Mouse (Mus musculus) embryonic fibroblast, embryonic 13.5 days (primary cell): ENCODE measurements around the gene Fam243. TPM values are rescaled to one million over a fixed set of nuclear protein-coding genes. Genes with fewer than 3 reads are reported as not detected.

Experiments used
- H3K27ac ChIP-seq: 2 replicates; pipeline ENCODE4 v1.5.1; 2012; ENCODE audit warnings: low read length, control low read depth, inconsistent platforms; ENCODE audit not compliant: insufficient read depth
- H3K4me1 ChIP-seq: 2 replicates; pipeline ENCODE4 v1.6.1; 2011; ENCODE audit warnings: low read length; ENCODE audit not compliant: control insufficient read depth, insufficient read depth
- H3K4me3 ChIP-seq: 2 replicates; pipeline ENCODE4 v1.5.1; 2011; ENCODE audit warnings: mild to moderate bottlenecking, control low read depth, low read length; ENCODE audit not compliant: insufficient read depth
- CTCF ChIP-seq: IDR thresholded peaks from 2 replicates; pipeline ENCODE4 v1.5.1; 2011; ENCODE audit warnings: mild to moderate bottlenecking, control low read depth, low read length, moderate library complexity, borderline replicate concordance; ENCODE audit not compliant: insufficient read depth
- POLR2A ChIP-seq: IDR thresholded peaks from 2 replicates; pipeline ENCODE4 v1.6.1; 2011; ENCODE audit warnings: low read depth, mild to moderate bottlenecking, control low read depth, low read length, moderate library complexity
- polyA plus RNA-seq: library from polyadenylated mRNA; stranded (reverse); fragments of >200 nt; gene quantifications from 2 replicates; pipeline ENCODE4 v1.2.4, GENCODE M21; 2011; ENCODE audit warnings: low read depth; ENCODE audit not compliant: missing spikeins, insufficient read length

The Fam243 gene
- polyA plus RNA-seq, 1 experiment: not detected

- TF ChIP-seq POLR2A (no peak), CTCF (no peak)
- H3K27ac ChIP-seq: no peak overlapping the region
- H3K4me3 ChIP-seq: peak overlapping the region; percentile 70
- H3K4me1 ChIP-seq: peaks cover 4% of the 10 kb centered on the region; the same call in 1 of the 2 replicates
Observed at GRCm38 (mm10) chr16:92301412-92301806, 19.8 kb downstream of the Fam243 start.

- TF ChIP-seq POLR2A (peak; percentile 76), CTCF (no peak)
- peaks cover 4% of the 10 kb centered on the region; the same call in 1 of the 2 replicates for H3K4me1 ChIP-seq
- peak within 1 kb of the TSS; percentile 70 for H3K4me3 ChIP-seq
- H3K27ac ChIP-seq: no peak within 1 kb of the TSS
Observed at GRCm38 (mm10) chr16:92300649-92301411, 20.4 kb downstream of the Fam243 start, which contains the start of gene Smim11. Gene Smim11 (plus strand): TSS chr16:92301286.

DNA sequence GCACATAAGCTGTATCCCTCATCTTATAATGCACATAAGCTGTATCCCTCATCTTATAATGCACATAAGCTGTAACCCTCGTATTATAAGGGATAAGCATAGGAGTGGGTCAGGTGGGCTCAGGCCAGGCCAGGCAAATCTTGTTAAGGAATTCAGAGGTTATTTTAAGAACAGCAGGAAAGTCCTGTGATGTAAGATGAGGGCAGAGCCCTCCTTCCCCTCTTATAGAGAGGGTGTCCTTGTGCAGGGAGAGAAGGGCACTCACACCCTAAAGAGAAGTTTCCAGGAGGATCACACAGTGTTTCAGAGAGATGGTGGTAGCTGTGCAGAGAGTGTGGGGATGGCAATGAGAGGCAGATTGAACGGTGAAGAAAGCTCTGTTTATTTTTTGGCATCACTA lies 25.9 kb downstream of the Fam243 start:
- TF ChIP-seq CTCF (no peak), POLR2A (no peak)
- Histone ChIP-seq H3K27ac (no peak overlapping the region), H3K4me3 (no peak overlapping the region), H3K4me1 (no peaks in the 10 kb centered on the region)

DNA sequence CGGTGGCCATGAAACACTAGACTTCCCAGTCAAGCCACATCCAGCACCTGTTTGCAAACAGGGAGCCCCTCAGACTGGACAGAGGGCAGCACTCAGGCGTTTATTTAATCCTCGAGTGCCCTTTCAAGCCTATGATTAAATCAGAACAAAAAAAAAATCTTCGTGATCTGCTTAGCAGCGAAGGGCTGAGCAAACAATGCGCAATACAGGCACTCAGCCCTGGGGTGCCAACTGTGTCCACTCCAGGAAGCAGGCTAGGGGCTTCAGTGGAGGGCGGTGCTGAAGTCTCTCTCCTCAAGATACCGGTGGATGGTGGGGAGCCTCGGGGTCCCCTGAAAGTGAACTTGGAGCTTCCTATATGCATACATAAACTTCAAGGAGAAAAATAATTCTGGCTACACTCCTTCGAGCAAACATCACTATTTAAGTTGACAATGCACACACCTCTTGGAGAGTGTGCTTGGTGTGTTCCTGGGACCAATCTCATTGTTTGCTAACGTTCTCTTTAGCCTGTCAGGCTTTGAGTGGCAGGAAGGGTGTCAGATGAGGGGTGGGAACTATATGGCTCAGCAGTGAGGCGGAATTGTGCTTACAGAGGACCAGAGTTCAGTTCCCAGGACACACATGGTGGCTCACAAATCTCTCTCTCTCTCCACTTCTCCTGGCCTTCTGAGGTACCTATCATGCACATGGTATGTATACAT lies 26.8 kb downstream of the Fam243 start:
- TF ChIP-seq POLR2A: no peak
- no peak for TF ChIP-seq CTCF
- Histone ChIP-seq H3K27ac (no peak overlapping the region), H3K4me1 (no peaks in the 10 kb centered on the region), H3K4me3 (no peak overlapping the region)

DNA sequence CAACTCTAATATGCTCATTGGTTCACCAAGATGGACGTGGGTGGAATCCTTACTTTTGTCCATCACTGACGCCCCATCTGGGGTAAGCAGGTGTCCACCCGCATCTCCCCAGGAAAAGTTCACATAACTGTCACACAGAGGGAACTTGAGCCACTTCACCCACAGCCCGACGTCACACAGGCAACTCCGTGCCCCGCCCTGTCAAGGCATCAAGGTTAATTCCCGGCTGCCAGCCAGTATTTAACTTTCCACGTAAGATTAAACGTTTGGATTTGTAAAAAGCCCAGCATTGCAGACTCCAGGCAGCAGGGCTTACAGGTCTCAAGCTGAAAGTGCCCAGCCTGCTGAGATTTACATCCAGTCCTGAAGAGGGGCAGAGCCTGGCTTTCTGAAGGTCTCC lies 29.1 kb downstream of the Fam243 start, which contains the start of gene Kcne2:
Gene Kcne2, plus strand, starts transcription at position 289 of the 400 bp plus-strand sequence.
- no peaks in the 10 kb centered on the region for H3K4me1 ChIP-seq
- no peak for TF ChIP-seq CTCF
- no peak for TF ChIP-seq POLR2A
- no peak within 1 kb of the TSS for H3K27ac ChIP-seq
- H3K4me3 ChIP-seq: no peak within 1 kb of the TSS

GRCm38 (mm10) chr16:92290045-92290444 lies 31.2 kb downstream of the Fam243 start:
- 0 out of 2 replicates have a peak, but pooled peaks have one; percentile 3 for TF ChIP-seq CTCF
- TF ChIP-seq POLR2A: no peak
- H3K4me3 ChIP-seq: no peak overlapping the region
- H3K27ac ChIP-seq: no peak overlapping the region
- no peaks in the 10 kb centered on the region for H3K4me1 ChIP-seq

DNA sequence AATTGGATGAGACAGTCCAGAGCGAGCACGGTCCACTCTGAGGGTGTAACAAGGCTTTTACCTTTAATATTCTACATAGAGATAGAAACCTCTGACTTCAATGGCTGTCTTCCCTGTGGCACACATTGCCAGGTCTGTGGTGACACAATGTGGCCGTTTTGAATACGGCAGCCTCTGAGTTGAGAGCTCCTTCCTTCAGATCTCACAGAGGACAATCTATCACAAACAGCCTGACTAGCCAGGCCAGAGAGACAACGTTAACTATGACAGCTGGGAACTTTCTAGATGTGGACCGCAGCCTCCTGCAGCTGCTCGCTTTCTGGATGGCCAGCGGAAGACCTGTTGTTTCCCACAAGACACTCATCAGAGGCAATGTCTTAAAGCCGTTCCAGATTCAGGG lies 32.5 kb downstream of the Fam243 start:
- TF ChIP-seq POLR2A (no peak), CTCF (no peak)
- Histone ChIP-seq H3K4me1 (no peaks in the 10 kb centered on the region), H3K4me3 (no peak overlapping the region), H3K27ac (no peak overlapping the region)

DNA sequence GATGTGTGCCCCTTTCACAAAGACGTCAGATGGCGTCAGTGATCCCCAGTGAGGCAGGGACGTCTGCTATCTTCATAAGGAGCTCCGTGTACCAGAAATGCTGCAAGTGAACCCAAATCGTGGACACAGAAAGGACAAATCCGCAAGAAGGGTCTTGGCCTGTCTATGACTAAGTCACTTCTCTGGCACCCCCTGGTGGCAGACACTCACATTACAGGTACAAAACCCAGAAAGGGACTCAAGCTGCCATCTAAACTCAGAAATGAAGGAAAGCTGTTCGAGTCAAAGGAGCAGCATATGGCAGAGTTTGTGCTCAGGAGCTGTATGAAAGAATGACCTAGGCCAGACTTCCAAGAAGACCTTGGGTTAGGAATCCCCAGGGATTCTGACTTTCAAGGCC lies 34.6 kb downstream of the Fam243 start:
- Histone ChIP-seq H3K4me3 (no peak overlapping the region), H3K4me1 (no peaks in the 10 kb centered on the region)
- TF ChIP-seq CTCF: 0 out of 2 replicates have a peak, but pooled peaks have one; percentile 26
- no peak for TF ChIP-seq POLR2A

GRCm38 (mm10) chr16:92285068-92285467 lies 36.2 kb downstream of the Fam243 start:
- no peak for TF ChIP-seq CTCF
- no peak for TF ChIP-seq POLR2A
- no peak overlapping the region for H3K4me3 ChIP-seq
- no peak overlapping the region for H3K27ac ChIP-seq
- H3K4me1 ChIP-seq: no peaks in the 10 kb centered on the region

More for the DNA sequence above, 34.6 kb downstream of the Fam243 start:
- H3K27ac ChIP-seq: no peak overlapping the region

DNA sequence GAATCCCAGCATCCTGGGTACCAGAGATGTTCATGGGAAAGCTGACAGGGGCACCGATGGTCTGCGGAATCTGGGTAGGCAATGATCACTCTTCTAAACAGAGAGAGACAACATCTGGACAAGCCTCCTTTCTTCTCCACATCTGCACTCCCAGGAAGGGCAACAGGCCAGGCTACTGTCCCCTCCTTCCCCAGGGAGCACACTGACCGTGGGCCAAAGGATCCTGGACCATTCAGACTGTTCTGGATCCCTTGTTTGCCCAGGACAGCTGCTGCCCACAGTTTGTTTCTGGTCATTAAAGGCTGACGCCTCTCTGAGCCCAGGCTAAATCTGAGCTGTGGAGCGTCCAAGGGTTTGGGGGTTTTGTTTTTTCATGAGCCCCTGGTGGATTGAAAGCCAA lies 38.6 kb downstream of the Fam243 start:
- H3K27ac ChIP-seq: no peak overlapping the region
- TF ChIP-seq CTCF: no peak
- no peak for TF ChIP-seq POLR2A
- H3K4me1 ChIP-seq: no peaks in the 10 kb centered on the region
- no peak overlapping the region for H3K4me3 ChIP-seq
